Mouse (Mus musculus) heart, embryonic 11.5 days (tissue): Measurements from ENCODE around the gene Disp2. TPM values are rescaled to one million over a fixed set of nuclear protein-coding genes. Genes with fewer than 3 reads are reported as not detected.

Experiments
- polyA plus RNA-seq: library from polyadenylated mRNA; unstranded; fragments of >200 nt; fragmentation: Nextera tagmentation; extraction: Ambion mirVana; gene quantifications from 2 replicates; pipeline ENCODE4 v1.2.1, GENCODE M21; 2014

The Disp2 gene
- polyA plus RNA-seq, 1 experiment from 2014 or later: 0.21 TPM

Other genes starting within 250 kb of the Disp2 start
- 2.6 and 3.7 TPM in 2 replicates for gene Bmf, start 230.0 kb upstream of the Disp2 start, polyA plus RNA-seq
- 67.3 and 83.3 TPM in 2 replicates for gene Bub1b, start 181.5 kb upstream of the Disp2 start, polyA plus RNA-seq
- gene Pak6, start 116.4 kb upstream of the Disp2 start, polyA plus RNA-seq: 1.8 and 3.0 TPM in 2 replicates
- gene Ankrd63, start 75.8 kb upstream of the Disp2 start, polyA plus RNA-seq: 0.66 and 0.80 TPM in 2 replicates
- 0.99 and 1.4 TPM in 2 replicates for gene Plcb2, start 51.3 kb upstream of the Disp2 start, polyA plus RNA-seq
- 45.4 and 46.7 TPM in 2 replicates for gene Inafm2, start 34.0 kb upstream of the Disp2 start, polyA plus RNA-seq
- gene Ccdc9b, start 17.1 kb upstream of the Disp2 start, polyA plus RNA-seq: 1.0 and 1.3 TPM in 2 replicates
- not detected in 2 replicates for gene Phgr1, start 7.0 kb upstream of the Disp2 start, polyA plus RNA-seq
- gene Knstrn, start 34.3 kb downstream of the Disp2 start, polyA plus RNA-seq: 117 and 135 TPM in 2 replicates
- gene Ivd, start 82.2 kb downstream of the Disp2 start, polyA plus RNA-seq: 52.5 and 63.2 TPM in 2 replicates
- gene Bahd1, start 120.7 kb downstream of the Disp2 start, polyA plus RNA-seq: 0.77 and 1.1 TPM in 2 replicates
- gene Chst14, start 146.8 kb downstream of the Disp2 start, polyA plus RNA-seq: 19.6 and 22.3 TPM in 2 replicates
- 16.4 and 17.1 TPM in 2 replicates for gene Ccdc32, start 249.7 kb downstream of the Disp2 start, polyA plus RNA-seq